Mouse (Mus musculus): ENCODE measurements at regions not wholly inside any gene's neighbourhood (a gene's known extent, or its start where the extent isn't known, plus 50 kb on each side); places are given as distances from the start of the nearest gene placed in this dataset.
A peak's percentile ranks its signal among the peaks of the same experiment; 100 is the strongest.

DNA sequence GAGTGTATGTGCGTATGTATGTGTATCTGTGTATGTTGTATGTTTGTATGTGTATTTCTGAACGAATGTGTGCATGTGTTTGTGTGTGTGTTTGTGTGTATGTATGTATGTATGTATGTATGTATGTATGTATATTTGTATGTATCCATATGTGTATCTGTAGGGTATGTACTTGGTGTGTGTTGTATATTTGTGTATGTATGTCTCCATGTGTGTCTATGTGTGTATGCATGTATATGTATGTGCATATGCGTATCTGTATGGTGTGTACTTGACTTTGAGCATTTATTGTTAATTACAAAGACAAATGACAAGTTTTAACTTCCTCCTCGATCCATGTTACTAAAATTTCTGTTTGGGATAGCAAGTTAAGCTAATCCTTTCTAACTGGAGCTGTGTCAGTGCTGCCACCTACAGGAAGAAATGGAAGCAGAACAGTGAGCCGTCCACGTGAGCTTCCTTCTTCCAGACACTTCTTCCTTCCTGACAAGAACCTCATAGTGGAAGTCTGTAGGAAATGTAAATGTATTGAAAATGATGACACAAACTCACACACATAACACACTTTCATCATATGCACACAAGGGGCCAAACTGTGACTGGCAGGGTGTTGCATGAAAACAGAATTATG is 268.4 kb upstream of the Rspo3 start:
- TF ChIP-seq CTCF (conservative IDR thresholded peaks at IDR 0.05; ENCODE audit: insufficient read depth, insufficient read length, low read depth, low read length) (peak; percentile 69), POLR2A (IDR thresholded peaks at IDR 0.05; ENCODE audit: low read depth, low read length) (no peak)

Data from kidney, adult 2 months (tissue).